Mouse (Mus musculus): ENCODE measurements around the gene Cdk11b.

DNA sequence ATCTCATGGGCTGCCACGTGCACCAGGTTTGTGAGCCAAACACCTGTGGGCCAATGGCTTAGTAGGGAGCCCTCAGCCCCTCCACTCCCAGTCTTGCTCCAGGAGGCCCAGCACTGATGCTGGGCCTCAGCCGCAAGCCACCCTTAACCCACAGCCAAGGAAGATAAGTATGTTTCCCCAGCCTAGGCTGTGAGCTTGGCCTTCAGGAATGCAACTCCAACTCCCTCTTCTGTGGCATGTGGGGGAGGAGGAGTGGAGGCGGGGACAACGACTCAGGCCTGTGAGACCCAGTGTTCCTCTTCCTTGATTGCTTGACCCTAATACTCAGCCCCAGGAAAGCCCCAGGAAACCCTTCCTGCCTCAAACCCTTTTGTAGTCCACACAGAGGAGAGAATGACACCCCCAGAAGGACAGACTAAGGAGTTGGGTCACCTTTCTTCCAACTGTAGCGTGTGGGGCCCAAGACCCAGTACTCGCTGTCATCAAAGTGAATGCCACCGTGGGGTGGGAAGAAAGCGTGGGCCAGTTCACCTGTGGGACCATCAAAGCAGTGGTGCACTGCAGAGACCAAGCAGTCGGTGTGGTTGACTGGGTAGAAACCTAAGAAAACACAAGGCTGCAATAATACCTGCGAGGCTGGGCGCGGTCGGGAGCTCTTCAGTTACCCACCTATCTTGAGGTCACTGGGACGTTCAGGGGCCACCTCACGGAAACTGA, 27.1 kb downstream of the Cdk11b start:
- TF ChIP-seq CTCF (IDR thresholded peaks at IDR 0.05; ENCODE audit: low read depth, low read length) (no peak), POLR2AphosphoS5 (IDR thresholded peaks at IDR 0.05; ENCODE audit: insufficient replicate concordance, low read depth, low read length) (no peak), TAL1 (conservative IDR thresholded peaks at IDR 0.05; ENCODE audit: low read depth, low read length) (no peak), GATA1 (IDR thresholded peaks at IDR 0.05; ENCODE audit: borderline replicate concordance, low read length) (no peak), GATA2 (IDR thresholded peaks at IDR 0.05; ENCODE audit: borderline replicate concordance, low read depth, low read length) (no peak)

Data from G1E (cell line).